Mouse (Mus musculus) MEL (cell line): ENCODE measurements at regions not wholly inside any gene's neighbourhood (a gene's known extent, or its start where the extent isn't known, plus 50 kb on each side); places are given as distances from the start of the nearest gene placed in this dataset.

ENCODE experiments used
- DNase-seq: peaks from one replicate; pipeline ENCODE4 v3.0.0; 2011; ENCODE audit warnings: low read depth, low spot score
- H3K27ac ChIP-seq: 2 replicates; pipeline ENCODE4 v1.5.1; 2012; ENCODE audit warnings: low read depth, mild to moderate bottlenecking, control low read depth, low read length, moderate library complexity; ENCODE audit not compliant: control insufficient read depth
- H3K27me3 ChIP-seq, 2 experiments: fragments of 150-350 bp in 1 of 2; sonication (generic) in 1 of 2; 2 replicates each; pipeline ENCODE4 v1.6.1; 2012; ENCODE audit warnings: low read length in 2 of 2, mild to moderate bottlenecking in 2 of 2, improper control_type of control experiment in 1 of 2, moderate library complexity in 1 of 2; ENCODE audit not compliant: insufficient read depth in 2 of 2, control insufficient read depth in 1 of 2
- H3K36me3 ChIP-seq, 2 experiments: 2 replicates each; pipeline ENCODE4 v1.6.1; 2012 to 2014; ENCODE audit warnings: low read length in 2 of 2, improper control_type of control experiment in 1 of 2, inconsistent platforms in 1 of 2, mild to moderate bottlenecking in 1 of 2; ENCODE audit not compliant: insufficient read depth in 2 of 2, control insufficient read depth in 1 of 2
- H3K4me1 ChIP-seq, 2 experiments: fragments of 150-350 bp in 1 of 2; sonication (generic) in 1 of 2; 2 replicates each; pipeline ENCODE4 v1.6.1; 2012; ENCODE audit warnings: low read length in 2 of 2, improper control_type of control experiment in 1 of 2, mild to moderate bottlenecking in 1 of 2; ENCODE audit not compliant: insufficient read depth in 2 of 2, control insufficient read depth in 1 of 2
- H3K4me3 ChIP-seq, 2 experiments: fragments of 150-350 bp in 1 of 2; sonication (generic) in 1 of 2; 2 replicates each; pipeline ENCODE4 v1.5.1; 2012; ENCODE audit warnings: low read depth in 2 of 2, low read length in 2 of 2, mild to moderate bottlenecking in 2 of 2, moderate library complexity in 2 of 2, control low read depth in 1 of 2, improper control_type of control experiment in 1 of 2; ENCODE audit not compliant: control insufficient read depth in 1 of 2, insufficient read depth in 1 of 2
- H3K79me2 ChIP-seq: 2 replicates; pipeline ENCODE4 v1.6.1; 2012; ENCODE audit warnings: mild to moderate bottlenecking, low read length, moderate library complexity; ENCODE audit not compliant: control insufficient read depth, poor library complexity, insufficient read depth
- H3K9ac ChIP-seq: 2 replicates; pipeline ENCODE4 v1.6.1; 2012; ENCODE audit warnings: low read depth, mild to moderate bottlenecking, control low read depth, low read length, moderate library complexity; ENCODE audit not compliant: control insufficient read depth, poor library complexity, severe bottlenecking
- H3K9me3 ChIP-seq: fragments of 150-350 bp; sonication (generic); replicated peaks from 2 replicates; pipeline ENCODE4 v1.6.1; 2012; ENCODE audit warnings: mild to moderate bottlenecking, low read length, improper control_type of control experiment, moderate library complexity; ENCODE audit not compliant: insufficient read depth
- BHLHE40 ChIP-seq: IDR thresholded peaks from 2 replicates; pipeline ENCODE4 v1.6.1; 2012; ENCODE audit warnings: low read depth, mild to moderate bottlenecking, inconsistent platforms, low read length, improper control_type of control experiment, borderline replicate concordance
- CHD2 ChIP-seq: IDR thresholded peaks from 2 replicates; pipeline ENCODE4 v1.6.1; 2011; ENCODE audit warnings: low read length, improper control_type of control experiment
- CTCF ChIP-seq, 3 experiments: IDR thresholded peaks in 2 of 3; conservative IDR thresholded peaks in 1 of 3; 2 replicates each; pipeline ENCODE4 v1.5.1; 2011 to 2012; ENCODE audit warnings: low read length in 3 of 3, low read depth in 2 of 3, mild to moderate bottlenecking in 2 of 3, improper control_type of control experiment in 1 of 3, inconsistent platforms in 1 of 3, mixed read lengths in 1 of 3, moderate library complexity in 1 of 3; ENCODE audit not compliant: control insufficient read depth in 1 of 3, insufficient read depth in 1 of 3, poor library complexity in 1 of 3, severe bottlenecking in 1 of 3
- E2F4 ChIP-seq: IDR thresholded peaks from 2 replicates; pipeline ENCODE4 v1.6.1; 2011; ENCODE audit warnings: low read depth, low read length, improper control_type of control experiment, borderline replicate concordance
- GABPA ChIP-seq: IDR thresholded peaks from 2 replicates; pipeline ENCODE4 v1.6.1; 2012; ENCODE audit warnings: low read depth, mild to moderate bottlenecking, inconsistent platforms, low read length, improper control_type of control experiment, moderate library complexity
- GATA1 ChIP-seq: IDR thresholded peaks from 2 replicates; pipeline ENCODE4 v1.6.1; 2011; ENCODE audit warnings: low read depth, low read length, improper control_type of control experiment
- HCFC1 ChIP-seq: IDR thresholded peaks from 2 replicates; pipeline ENCODE4 v1.6.1; 2012; ENCODE audit warnings: low read depth, mild to moderate bottlenecking, inconsistent platforms, low read length, improper control_type of control experiment, moderate library complexity
- JUND ChIP-seq: IDR thresholded peaks from 2 replicates; pipeline ENCODE4 v1.6.1; 2011; ENCODE audit warnings: low read depth, mild to moderate bottlenecking, improper control_type of control experiment, low read length
- MAFK ChIP-seq: IDR thresholded peaks from 2 replicates; pipeline ENCODE4 v1.6.1; 2011; ENCODE audit warnings: low read depth, mild to moderate bottlenecking, low read length, improper control_type of control experiment, borderline replicate concordance
- MAX ChIP-seq: IDR thresholded peaks from 2 replicates; pipeline ENCODE4 v1.6.1; 2011; ENCODE audit warnings: low read length, improper control_type of control experiment
- MEF2A ChIP-seq: IDR thresholded peaks from 2 replicates; pipeline ENCODE4 v1.6.1; 2014; ENCODE audit warnings: low read depth, mild to moderate bottlenecking, inconsistent platforms, low read length, improper control_type of control experiment; ENCODE audit not compliant: poor library complexity, insufficient replicate concordance, severe bottlenecking; ENCODE audit errors: extremely low read depth
- MXI1 ChIP-seq: IDR thresholded peaks from 2 replicates; pipeline ENCODE4 v1.6.1; 2011; ENCODE audit warnings: mild to moderate bottlenecking, low read depth, low read length, improper control_type of control experiment
- MYB ChIP-seq: IDR thresholded peaks from 2 replicates; pipeline ENCODE4 v1.6.1; 2011; ENCODE audit warnings: mild to moderate bottlenecking, low read depth, low read length, improper control_type of control experiment
- NELFE ChIP-seq: IDR thresholded peaks from 2 replicates; pipeline ENCODE4 v1.6.1; 2011; ENCODE audit warnings: low read depth, low read length, improper control_type of control experiment
- POLR2A ChIP-seq, 2 experiments: IDR thresholded peaks; 2 replicates each; pipeline ENCODE4 v1.6.1; 2011 to 2012; ENCODE audit warnings: low read length in 2 of 2, mild to moderate bottlenecking in 2 of 2, control low read depth in 1 of 2, improper control_type of control experiment in 1 of 2, low read depth in 1 of 2, moderate library complexity in 1 of 2; ENCODE audit not compliant: control insufficient read depth in 1 of 2, insufficient read depth in 1 of 2, poor library complexity in 1 of 2
- POLR2AphosphoS5 ChIP-seq: IDR thresholded peaks from 2 replicates; pipeline ENCODE4 v1.6.1; 2012; ENCODE audit warnings: low read depth, borderline replicate concordance, mild to moderate bottlenecking, inconsistent platforms, low read length, moderate library complexity, mixed read lengths
- RAD21 ChIP-seq: IDR thresholded peaks from 2 replicates; pipeline ENCODE4 v1.6.1; 2011; ENCODE audit warnings: mild to moderate bottlenecking, low read depth, low read length, improper control_type of control experiment
- RCOR1 ChIP-seq: IDR thresholded peaks from 2 replicates; pipeline ENCODE4 v1.6.1; 2012; ENCODE audit warnings: low read depth, mild to moderate bottlenecking, inconsistent platforms, low read length, improper control_type of control experiment
- SIN3A ChIP-seq: IDR thresholded peaks from 2 replicates; pipeline ENCODE4 v1.6.1; 2012; ENCODE audit warnings: low read length, improper control_type of control experiment, inconsistent platforms
- SMC3 ChIP-seq: IDR thresholded peaks from 2 replicates; pipeline ENCODE4 v1.6.1; 2011; ENCODE audit warnings: low read depth, low read length, improper control_type of control experiment
- TBP ChIP-seq: IDR thresholded peaks from 2 replicates; pipeline ENCODE4 v1.8.0; 2011; ENCODE audit warnings: low read depth, low read length, improper control_type of control experiment
- TCF12 ChIP-seq: IDR thresholded peaks from 2 replicates; pipeline ENCODE4 v1.6.1; 2014; ENCODE audit warnings: low read depth, mild to moderate bottlenecking, inconsistent platforms, low read length, improper control_type of control experiment, moderate library complexity
- UBTF ChIP-seq: IDR thresholded peaks from 2 replicates; pipeline ENCODE4 v1.6.1; 2012; ENCODE audit warnings: low read depth, mild to moderate bottlenecking, inconsistent platforms, low read length, improper control_type of control experiment, moderate library complexity, borderline replicate concordance; ENCODE audit not compliant: insufficient read depth
- USF1 ChIP-seq: IDR thresholded peaks from 2 replicates; pipeline ENCODE4 v1.6.1; 2014; ENCODE audit warnings: low read depth, mild to moderate bottlenecking, inconsistent platforms, low read length, improper control_type of control experiment, moderate library complexity
- ZC3H11A ChIP-seq: IDR thresholded peaks from 2 replicates; pipeline ENCODE4 v1.6.1; 2012; ENCODE audit warnings: low read depth, mild to moderate bottlenecking, inconsistent platforms, low read length, improper control_type of control experiment

- DNase-seq: peak; percentile 3
- H3K27me3 ChIP-seq: no peaks in the 10 kb centered on the region
- no peaks in the 10 kb centered on the region for H3K9me3 ChIP-seq
- H3K4me3 ChIP-seq: no peak overlapping the region
- TF ChIP-seq BHLHE40: no peak
- TF ChIP-seq GATA1: 0 out of 2 replicates have a peak, but pooled peaks have one; percentile 3
- no peak for TF ChIP-seq MXI1
- no peak overlapping the region for H3K27ac ChIP-seq
- no peaks in the 10 kb centered on the region for H3K36me3 ChIP-seq
- H3K9ac ChIP-seq: no peak overlapping the region
- H3K4me1 ChIP-seq: no peaks in the 10 kb centered on the region
- H3K79me2 ChIP-seq: no peaks in the 10 kb centered on the region
These were observed 100.5 kb upstream of the Rxylt1 start for GRCm38 (mm10) chr10:122197703-122198102.

- Histone ChIP-seq H3K36me3 (no peaks in the 10 kb centered on the region), H3K4me1 (no peaks in the 10 kb centered on the region), H3K9me3 (no peaks in the 10 kb centered on the region), H3K79me2 (no peaks in the 10 kb centered on the region), H3K4me3 (no peak overlapping the region), H3K9ac (no peak overlapping the region), H3K27me3 (no peaks in the 10 kb centered on the region), H3K27ac (no peak overlapping the region)
- no peak for TF ChIP-seq SMC3
- no peak for TF ChIP-seq MYB
- TF ChIP-seq NELFE: no peak
- no peak for TF ChIP-seq HCFC1
- TF ChIP-seq TBP: no peak
- no peak for TF ChIP-seq UBTF
- TF ChIP-seq CTCF (IDR thresholded peaks at IDR 0.05 in 2 of 3, conservative IDR thresholded peaks at IDR 0.05 in 1 of 3; ENCODE audit: control insufficient read depth in 1 of 3, insufficient read depth in 1 of 3, low read depth in 2 of 3, low read length in 3 of 3, poor library complexity in 1 of 3, severe bottlenecking in 1 of 3): no peak
- TF ChIP-seq E2F4: no peak
- no peak for TF ChIP-seq RCOR1
- no peak for DNase-seq
These were observed 97.0 kb upstream of the Rxylt1 start for GRCm38 (mm10) chr10:122194139-122194538.

- H3K4me3 ChIP-seq: no peak overlapping the region
- TF ChIP-seq GABPA (no peak), HCFC1 (no peak), MXI1 (no peak), USF1 (no peak), CHD2 (no peak), SIN3A (no peak), ZC3H11A (no peak), E2F4 (no peak), MEF2A (no peak), MAFK (no peak), TCF12 (no peak), JUND (no peak), POLR2A (IDR thresholded peaks at IDR 0.05; ENCODE audit: control insufficient read depth in 1 of 2, insufficient read depth in 1 of 2, low read depth in 1 of 2, low read length in 2 of 2, poor library complexity in 1 of 2) (no peak), POLR2AphosphoS5 (no peak), RAD21 (no peak), MAX (no peak)
- no peak overlapping the region for H3K9ac ChIP-seq
- H3K4me1 ChIP-seq: no peaks in the 10 kb centered on the region
- no peaks in the 10 kb centered on the region for H3K36me3 ChIP-seq
- H3K27ac ChIP-seq: no peak overlapping the region
- no peak for DNase-seq
- no peaks in the 10 kb centered on the region for H3K9me3 ChIP-seq
- H3K79me2 ChIP-seq: no peaks in the 10 kb centered on the region
- no peaks in the 10 kb centered on the region for H3K27me3 ChIP-seq
These were observed 96.2 kb upstream of the Rxylt1 start for GRCm38 (mm10) chr10:122193343-122193742.
